Mouse (Mus musculus) CH12.LX (cell line): ENCODE measurements around the gene Arhgap4. TPM values are rescaled to one million over a fixed set of nuclear protein-coding genes. Genes with fewer than 3 reads are reported as not detected.

Source experiments
- DNase-seq: peaks from one replicate; pipeline ENCODE4 v3.0.0-alpha.2; 2013; ENCODE audit errors: extremely low read depth
- H3K27ac ChIP-seq: 2 replicates; pipeline ENCODE4 v1.5.1; 2012; ENCODE audit warnings: low read depth, mild to moderate bottlenecking, control low read depth, moderate library complexity; ENCODE audit not compliant: insufficient read depth
- H3K27me3 ChIP-seq: replicated peaks from 2 replicates; pipeline ENCODE3; 2012; ENCODE audit warnings: inconsistent platforms
- H3K36me3 ChIP-seq, 2 experiments: replicated peaks in 1 of 2; 2 replicates each; pipeline versions ENCODE3 to v1.6.1; 2012; ENCODE audit warnings: inconsistent platforms in 1 of 2, low read length in 1 of 2, mild to moderate bottlenecking in 1 of 2, mixed read lengths in 1 of 2, moderate library complexity in 1 of 2; ENCODE audit not compliant: control insufficient read depth in 1 of 2, insufficient read depth in 1 of 2
- H3K4me1 ChIP-seq, 2 experiments: 2 replicates each; pipeline ENCODE4 v1.6.1; 2012; ENCODE audit warnings: inconsistent platforms in 1 of 2, moderate library complexity in 1 of 2; ENCODE audit not compliant: insufficient read depth in 2 of 2, control insufficient read depth in 1 of 2
- H3K4me2 ChIP-seq: 2 replicates; pipeline ENCODE4 v1.6.1; 2012; ENCODE audit warnings: low read depth, mild to moderate bottlenecking, control low read depth; ENCODE audit not compliant: poor library complexity, insufficient read depth, severe bottlenecking
- H3K4me3 ChIP-seq, 3 experiments: fragments of 150-350 bp in 1 of 3; sonication (generic) in 1 of 3; replicated peaks in 1 of 3; 2 replicates each; pipeline versions ENCODE3 to v1.5.1; 2011 to 2012; ENCODE audit warnings: low read depth in 2 of 3, low read length in 2 of 3, mild to moderate bottlenecking in 2 of 3, moderate library complexity in 2 of 3, control low read depth in 1 of 3, improper control_type of control experiment in 1 of 3, inconsistent platforms in 1 of 3, mixed read lengths in 1 of 3; ENCODE audit not compliant: poor library complexity in 1 of 3
- H3K79me2 ChIP-seq: replicated peaks from 2 replicates; pipeline ENCODE4 v1.6.1; 2012; ENCODE audit warnings: mild to moderate bottlenecking, moderate library complexity; ENCODE audit not compliant: control insufficient read depth, poor library complexity, insufficient read depth, severe bottlenecking; ENCODE audit errors: extremely low read depth
- H3K9ac ChIP-seq: 2 replicates; pipeline ENCODE4 v1.6.1; 2012; ENCODE audit warnings: low read depth, mild to moderate bottlenecking, control low read depth, moderate library complexity; ENCODE audit not compliant: insufficient read depth
- H3K9me3 ChIP-seq: replicated peaks from 2 replicates; pipeline ENCODE3; 2012; ENCODE audit warnings: low read length, inconsistent platforms, mixed read lengths
- BHLHE40 ChIP-seq: IDR thresholded peaks from 2 replicates; pipeline ENCODE4 v1.6.1; 2011; ENCODE audit warnings: mild to moderate bottlenecking, low read depth, low read length, improper control_type of control experiment
- CHD2 ChIP-seq: IDR thresholded peaks from 2 replicates; pipeline ENCODE4 v1.6.1; 2011; ENCODE audit warnings: low read length, improper control_type of control experiment
- E2F4 ChIP-seq: IDR thresholded peaks from 2 replicates; pipeline ENCODE4 v1.6.1; 2011; ENCODE audit warnings: low read depth, low read length, improper control_type of control experiment; ENCODE audit not compliant: insufficient replicate concordance
- ETS1 ChIP-seq: conservative IDR thresholded peaks from 2 replicates; pipeline ENCODE4 v1.6.1; 2012; ENCODE audit warnings: low read depth, mild to moderate bottlenecking, inconsistent platforms, low read length, improper control_type of control experiment, moderate library complexity
- JUN ChIP-seq: IDR thresholded peaks from 2 replicates; pipeline ENCODE4 v1.6.1; 2011; ENCODE audit warnings: low read depth, mild to moderate bottlenecking, low read length, improper control_type of control experiment, moderate library complexity; ENCODE audit not compliant: insufficient read depth
- JUND ChIP-seq: conservative IDR thresholded peaks from 2 replicates; pipeline ENCODE4 v1.6.1; 2011; ENCODE audit warnings: low read depth, low read length, improper control_type of control experiment
- KAT2A ChIP-seq: IDR thresholded peaks from 2 replicates; pipeline ENCODE4 v1.6.1; 2012; ENCODE audit warnings: low read length, improper control_type of control experiment, inconsistent platforms; ENCODE audit not compliant: insufficient replicate concordance
- MAFK ChIP-seq: IDR thresholded peaks from 2 replicates; pipeline ENCODE4 v1.6.1; 2011; ENCODE audit warnings: low read length, improper control_type of control experiment; ENCODE audit not compliant: insufficient replicate concordance
- MAZ ChIP-seq: IDR thresholded peaks from 2 replicates; pipeline ENCODE4 v1.6.1; 2012; ENCODE audit warnings: low read depth, mild to moderate bottlenecking, inconsistent platforms, low read length, improper control_type of control experiment, moderate library complexity
- MYC ChIP-seq: IDR thresholded peaks from 2 replicates; pipeline ENCODE4 v1.6.1; 2011; ENCODE audit warnings: low read depth, mild to moderate bottlenecking, improper control_type of control experiment, low read length
- NRF1 ChIP-seq: IDR thresholded peaks from 2 replicates; pipeline ENCODE4 v1.6.1; 2014; ENCODE audit warnings: low read depth, mild to moderate bottlenecking, inconsistent platforms, low read length, improper control_type of control experiment, moderate library complexity
- PAX5 ChIP-seq: IDR thresholded peaks from 2 replicates; pipeline ENCODE4 v1.6.1; 2012; ENCODE audit warnings: low read length, inconsistent platforms, mixed read lengths
- RCOR1 ChIP-seq: conservative IDR thresholded peaks from 2 replicates; pipeline ENCODE4 v1.6.1; 2012; ENCODE audit warnings: low read depth, mild to moderate bottlenecking, inconsistent platforms, low read length, improper control_type of control experiment
- UBTF ChIP-seq: IDR thresholded peaks from 2 replicates; pipeline ENCODE4 v1.6.1; 2012; ENCODE audit warnings: low read depth, mild to moderate bottlenecking, inconsistent platforms, low read length, improper control_type of control experiment, moderate library complexity
- ZC3H11A ChIP-seq: IDR thresholded peaks from 2 replicates; pipeline ENCODE4 v1.6.1; 2012; ENCODE audit warnings: low read depth, mild to moderate bottlenecking, inconsistent platforms, low read length, improper control_type of control experiment
- ZMIZ1 ChIP-seq: IDR thresholded peaks from 2 replicates; pipeline ENCODE4 v1.6.1; 2012; ENCODE audit warnings: low read depth, mild to moderate bottlenecking, inconsistent platforms, low read length, improper control_type of control experiment
- ZNF384 ChIP-seq: IDR thresholded peaks from 2 replicates; pipeline ENCODE4 v1.6.1; 2012; ENCODE audit warnings: low read depth, low read length, improper control_type of control experiment, inconsistent platforms
- dilution Hi-C: fragments of 300-500 bp; cut with MboI; formaldehyde crosslinking; loops from 2 replicates; pipeline ENCODE4 v1.14.3; 2020; ENCODE audit warnings: low sequenced_read_pairs; ENCODE audit not compliant: extremely low pct_unique_long_range_greater_than_20kb, extremely low pct_ligation_motif_present
- in situ Hi-C: fragments of 300-500 bp; cut with MboI; formaldehyde crosslinking; loops from 3 replicates; pipeline ENCODE4 v1.14.3; 2019; ENCODE audit warnings: low sequenced_read_pairs, low pct_ligation_motif_present, low pct_unique_long_range_greater_than_20kb, mixed read lengths
- polyA plus RNA-seq: library from polyadenylated mRNA; unstranded; fragments of >175 nt; gene quantifications from 2 replicates; pipeline ENCODE4 v1.2.1, GENCODE M21; 2012; ENCODE audit warnings: low read depth; ENCODE audit not compliant: insufficient read length
- total RNA-seq, 2 experiments: library from RNA; depleted of rRNA; stranded (reverse); fragments of 300-350 nt in 1 of 2; fragments of >200 nt in 1 of 2; gene quantifications; 2 replicates each; pipeline ENCODE4 v1.2.3; 2012 to 2014

The Arhgap4 gene
- total and polyA plus RNA-seq, 3 experiments, result 10.9 to 24.1 (median 14.3) TPM

DNA sequence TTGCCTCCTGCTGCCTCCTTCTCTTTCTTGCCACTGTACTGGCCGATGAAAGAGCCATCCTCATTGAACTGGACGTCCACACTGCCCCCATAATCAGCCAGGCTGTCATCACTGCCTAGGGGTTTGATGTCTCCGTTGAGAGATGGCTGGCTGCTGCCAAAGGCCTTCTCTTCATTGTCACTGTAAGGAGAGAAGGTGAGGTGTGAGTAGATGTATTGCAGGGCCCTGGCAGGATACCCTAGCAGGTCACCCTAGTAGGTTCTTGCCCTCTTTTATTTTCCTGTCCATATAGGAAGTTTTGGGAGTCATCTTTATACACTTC is 66.6 kb downstream of the Arhgap4 start:
- no peaks in the 10 kb centered on the region for H3K36me3 ChIP-seq
- H3K9ac ChIP-seq, result no peak overlapping the region
- H3K4me2 ChIP-seq, result no peak overlapping the region
- no peak for DNase-seq
- H3K79me2 ChIP-seq, result no peaks in the 10 kb centered on the region
- no peak overlapping the region for H3K27ac ChIP-seq
- no peak overlapping the region for H3K4me3 ChIP-seq
- no peak for TF ChIP-seq MYC
- TF ChIP-seq ETS1, result no peak
- no peak for TF ChIP-seq JUND
- TF ChIP-seq CHD2, result no peak
- TF ChIP-seq ZNF384, result no peak
- no peak for TF ChIP-seq E2F4
- H3K9me3 ChIP-seq, result no peaks in the 10 kb centered on the region
- dilution Hi-C loops (no loop called here), in situ Hi-C loops (no loop called here)
- H3K27me3 ChIP-seq, result no peaks in the 10 kb centered on the region
- no peaks in the 10 kb centered on the region for H3K4me1 ChIP-seq

DNA sequence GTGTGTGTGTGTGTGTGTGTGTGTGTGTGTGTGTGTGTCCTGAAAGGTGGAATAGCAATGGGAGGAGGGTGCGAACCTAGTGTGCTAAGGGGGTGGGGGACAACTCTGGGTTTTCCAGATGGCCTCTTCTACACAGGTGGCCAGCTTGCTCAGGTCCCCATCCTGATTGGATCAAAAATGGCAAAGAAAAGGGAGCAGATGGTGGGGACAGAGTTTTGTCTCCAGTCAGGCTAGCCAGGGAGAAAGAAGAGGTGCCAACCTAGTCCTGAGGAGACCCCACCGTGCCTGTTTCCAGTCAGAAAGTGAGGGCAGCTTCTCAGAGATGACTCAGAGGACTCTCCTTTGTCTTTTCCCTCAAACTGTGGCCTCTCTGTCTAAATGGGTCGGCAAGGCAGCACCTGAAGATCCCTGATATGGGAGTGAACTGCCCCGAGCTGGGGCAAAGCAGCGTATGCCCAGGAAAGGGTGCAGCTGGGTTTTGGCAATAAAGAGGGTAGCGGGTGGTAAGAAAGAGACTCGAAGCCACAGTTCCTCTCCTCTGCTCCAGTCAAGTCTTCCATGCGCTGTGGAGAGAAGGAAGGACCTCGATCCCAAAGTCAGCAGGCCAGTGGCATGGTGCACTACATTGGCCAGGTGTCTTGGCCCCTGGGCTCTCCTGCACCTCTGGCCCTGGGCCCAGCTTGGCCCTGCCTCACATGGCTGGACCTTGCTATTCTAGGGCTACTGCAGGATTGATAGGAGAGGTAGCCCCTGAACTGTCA is 67.2 kb downstream of the Arhgap4 start:
- no peaks in the 10 kb centered on the region for H3K27me3 ChIP-seq
- H3K36me3 ChIP-seq, result no peaks in the 10 kb centered on the region
- dilution Hi-C loops (no loop called here), in situ Hi-C loops (no loop called here)
- TF ChIP-seq MAFK (no peak), ZC3H11A (no peak), JUN (no peak), MAZ (no peak), RCOR1 (no peak), BHLHE40 (no peak), PAX5 (no peak), MYC (no peak), UBTF (no peak), KAT2A (no peak), ZMIZ1 (no peak), NRF1 (no peak)
- H3K9ac ChIP-seq, result no peak overlapping the region
- no peak for DNase-seq
- H3K79me2 ChIP-seq, result no peaks in the 10 kb centered on the region
- no peak overlapping the region for H3K4me2 ChIP-seq
- H3K9me3 ChIP-seq, result no peaks in the 10 kb centered on the region
- no peaks in the 10 kb centered on the region for H3K4me1 ChIP-seq
- H3K27ac ChIP-seq, result no peak overlapping the region
- no peak overlapping the region for H3K4me3 ChIP-seq

Other genes with a start within 250 kb of the Arhgap4 start
- gene Slc6a8, start 248.7 kb downstream of the Arhgap4 start, total RNA-seq (2012; rRNA removed), result 3.2 and 4.2 TPM in 2 replicates
- gene Slc6a8, start 248.7 kb downstream of the Arhgap4 start, total RNA-seq (2014; rRNA removed), result 0.39 and 0.70 TPM in 2 replicates
- 1.9 and 2.2 TPM in 2 replicates for gene Slc6a8, start 248.7 kb downstream of the Arhgap4 start, polyA plus RNA-seq
- 119 and 134 TPM in 2 replicates for gene Bcap31, start 205.7 kb downstream of the Arhgap4 start, total RNA-seq (2012; rRNA removed)
- 239 TPM in 2 replicates for gene Bcap31, start 205.7 kb downstream of the Arhgap4 start, total RNA-seq (2014; rRNA removed)
- gene Bcap31, start 205.7 kb downstream of the Arhgap4 start, polyA plus RNA-seq, result 176 and 181 TPM in 2 replicates
- gene Abcd1, start 205.3 kb downstream of the Arhgap4 start, total RNA-seq (2012; rRNA removed), result 5.6 and 5.9 TPM in 2 replicates
- 2.5 and 2.8 TPM in 2 replicates for gene Abcd1, start 205.3 kb downstream of the Arhgap4 start, total RNA-seq (2014; rRNA removed)
- gene Abcd1, start 205.3 kb downstream of the Arhgap4 start, polyA plus RNA-seq, result 10.2 and 11.4 TPM in 2 replicates
- gene Plxnb3, start 164.8 kb downstream of the Arhgap4 start, total RNA-seq (2012; rRNA removed), result 0.42 and 0.59 TPM in 2 replicates
- 0.24 and 0.28 TPM in 2 replicates for gene Plxnb3, start 164.8 kb downstream of the Arhgap4 start, total RNA-seq (2014; rRNA removed)
- gene Plxnb3, start 164.8 kb downstream of the Arhgap4 start, polyA plus RNA-seq, result 0.60 and 0.76 TPM in 2 replicates
- gene Srpk3, start 147.5 kb downstream of the Arhgap4 start, total RNA-seq (2012; rRNA removed), result 55.2 and 67.5 TPM in 2 replicates
- gene Srpk3, start 147.5 kb downstream of the Arhgap4 start, total RNA-seq (2014; rRNA removed), result 42.7 and 45.7 TPM in 2 replicates
- 46.1 and 52.3 TPM in 2 replicates for gene Srpk3, start 147.5 kb downstream of the Arhgap4 start, polyA plus RNA-seq
- 191 and 219 TPM in 2 replicates for gene Idh3g, start 135.0 kb downstream of the Arhgap4 start, total RNA-seq (2012; rRNA removed)
- gene Idh3g, start 135.0 kb downstream of the Arhgap4 start, total RNA-seq (2014; rRNA removed), result 225 and 237 TPM in 2 replicates
- gene Idh3g, start 135.0 kb downstream of the Arhgap4 start, polyA plus RNA-seq, result 191 and 209 TPM in 2 replicates
- 281 and 350 TPM in 2 replicates for gene Ssr4, start 134.8 kb downstream of the Arhgap4 start, total RNA-seq (2012; rRNA removed)
- 389 and 428 TPM in 2 replicates for gene Ssr4, start 134.8 kb downstream of the Arhgap4 start, total RNA-seq (2014; rRNA removed)
- gene Ssr4, start 134.8 kb downstream of the Arhgap4 start, polyA plus RNA-seq, result 260 and 291 TPM in 2 replicates
- gene Pdzd4, start 96.9 kb downstream of the Arhgap4 start, total RNA-seq (2012; rRNA removed), result 0.42 and 0.72 TPM in 2 replicates
- 0.30 and 0.32 TPM in 2 replicates for gene Pdzd4, start 96.9 kb downstream of the Arhgap4 start, total RNA-seq (2014; rRNA removed)
- gene Pdzd4, start 96.9 kb downstream of the Arhgap4 start, polyA plus RNA-seq, result 0.85 and 1.1 TPM in 2 replicates
- 0.34 and 0.46 TPM in 2 replicates for gene Avpr2, start 29.8 kb downstream of the Arhgap4 start, total RNA-seq (2012; rRNA removed)
- gene Avpr2, start 29.8 kb downstream of the Arhgap4 start, total RNA-seq (2014; rRNA removed), result not detected in 2 replicates
- gene Avpr2, start 29.8 kb downstream of the Arhgap4 start, polyA plus RNA-seq, result 0.20 and 0.64 TPM in 2 replicates
- 0.21 and 0.30 TPM in 2 replicates for gene L1cam, start 25.8 kb downstream of the Arhgap4 start, total RNA-seq (2012; rRNA removed)
- 0.12 and 0.23 TPM in 2 replicates for gene L1cam, start 25.8 kb downstream of the Arhgap4 start, total RNA-seq (2014; rRNA removed)
- 0.49 and 0.65 TPM in 2 replicates for gene L1cam, start 25.8 kb downstream of the Arhgap4 start, polyA plus RNA-seq
- gene Naa10, start 74 bp upstream of the Arhgap4 start, total RNA-seq (2012; rRNA removed), result 148 and 184 TPM in 2 replicates
- 152 and 166 TPM in 2 replicates for gene Naa10, start 74 bp upstream of the Arhgap4 start, total RNA-seq (2014; rRNA removed)
- 144 and 152 TPM in 2 replicates for gene Naa10, start 74 bp upstream of the Arhgap4 start, polyA plus RNA-seq
- 38.5 and 43.4 TPM in 2 replicates for gene Renbp, start 9.0 kb upstream of the Arhgap4 start, total RNA-seq (2012; rRNA removed)
- 24.7 and 25.2 TPM in 2 replicates for gene Renbp, start 9.0 kb upstream of the Arhgap4 start, total RNA-seq (2014; rRNA removed)
- gene Renbp, start 9.0 kb upstream of the Arhgap4 start, polyA plus RNA-seq, result 64.7 and 66.3 TPM in 2 replicates
- gene Hcfc1, start 44.5 kb upstream of the Arhgap4 start, total RNA-seq (2012; rRNA removed), result 58.5 and 61.6 TPM in 2 replicates
- gene Hcfc1, start 44.5 kb upstream of the Arhgap4 start, total RNA-seq (2014; rRNA removed), result 32.9 and 37.6 TPM in 2 replicates
- 78.1 and 98.2 TPM in 2 replicates for gene Hcfc1, start 44.5 kb upstream of the Arhgap4 start, polyA plus RNA-seq
- 38.8 and 40.0 TPM in 2 replicates for gene Irak1, start 102.0 kb upstream of the Arhgap4 start, total RNA-seq (2012; rRNA removed)
- gene Irak1, start 102.0 kb upstream of the Arhgap4 start, total RNA-seq (2014; rRNA removed), result 25.3 and 27.7 TPM in 2 replicates
- gene Irak1, start 102.0 kb upstream of the Arhgap4 start, polyA plus RNA-seq, result 63.1 and 77.8 TPM in 2 replicates
- gene Opn1mw, start 205.6 kb upstream of the Arhgap4 start, total RNA-seq (2012; rRNA removed), result not detected in 2 replicates
- gene Opn1mw, start 205.6 kb upstream of the Arhgap4 start, total RNA-seq (2014; rRNA removed), result not detected in 2 replicates
- not detected in 2 replicates for gene Opn1mw, start 205.6 kb upstream of the Arhgap4 start, polyA plus RNA-seq
- gene Mecp2, start 213.5 kb upstream of the Arhgap4 start, total RNA-seq (2012; rRNA removed), result 12.0 and 12.3 TPM in 2 replicates
- 9.9 and 12.2 TPM in 2 replicates for gene Mecp2, start 213.5 kb upstream of the Arhgap4 start, total RNA-seq (2014; rRNA removed)
- 12.0 and 15.5 TPM in 2 replicates for gene Mecp2, start 213.5 kb upstream of the Arhgap4 start, polyA plus RNA-seq
- not detected in 2 replicates for gene Tex28, start 246.0 kb upstream of the Arhgap4 start, total RNA-seq (2012; rRNA removed)
- gene Tex28, start 246.0 kb upstream of the Arhgap4 start, total RNA-seq (2014; rRNA removed), result not detected in 2 replicates
- gene Tex28, start 246.0 kb upstream of the Arhgap4 start, polyA plus RNA-seq, result not detected in 2 replicates